Mouse (Mus musculus): Measurements from ENCODE around the gene Tubg1.
"Not testable (repeated sequence)": the region's sequence is repeated elsewhere in the genome, so short reads cannot be mapped to it uniquely, and the experiment has no call there.

- not testable (repeated sequence) for TF ChIP-seq EP300 (IDR thresholded peaks at IDR 0.05; ENCODE audit: insufficient read depth, low read depth, low read length); CTCF (IDR thresholded peaks at IDR 0.05)
Observed at GRCm38 (mm10) chr11:101124494-101124893, 4.8 kb downstream of the Tubg1 start.

Measured in heart, adult 2 months (tissue).